Mouse (Mus musculus): ENCODE results near the gene Slc5a4a.

The Slc5a4a gene

GRCm38 (mm10) chr10:76147278-76147677, at the start of gene Slc5a4a:
Gene Slc5a4a (plus strand): TSS chr10:76147451.
- DNase-seq (ENCODE audit: low spot score), result no peak

GRCm38 (mm10) chr10:76110861-76111260, 36.4 kb upstream of the Slc5a4a start, which contains the start of gene Slc5a4b:
Gene Slc5a4b (minus strand): TSS chr10:76110961.
- DNase-seq (ENCODE audit: low spot score), result no peak

- DNase-seq (ENCODE audit: low spot score), result peak; percentile 41
Measured at GRCm38 (mm10) chr10:76117966-76118365, 29.3 kb upstream of the Slc5a4a start.

GRCm38 (mm10) chr10:76118741-76119140, 28.5 kb upstream of the Slc5a4a start:
- no peak for DNase-seq (ENCODE audit: low spot score)

- DNase-seq (ENCODE audit: low spot score), result no peak
Measured at GRCm38 (mm10) chr10:76120124-76120711, 27.0 kb upstream of the Slc5a4a start.

- DNase-seq (ENCODE audit: low spot score), result no peak
Measured at GRCm38 (mm10) chr10:76121495-76121894, 25.8 kb upstream of the Slc5a4a start.

- DNase-seq (ENCODE audit: low spot score), result no peak
Measured at GRCm38 (mm10) chr10:76132506-76132905, 14.7 kb upstream of the Slc5a4a start.

- DNase-seq (ENCODE audit: low spot score), result no peak
Measured at GRCm38 (mm10) chr10:76136318-76136717, 10.9 kb upstream of the Slc5a4a start.

- DNase-seq (ENCODE audit: low spot score), result no peak
Measured at GRCm38 (mm10) chr10:76146846-76147245, 405 bp upstream of the Slc5a4a start.

GRCm38 (mm10) chr10:76155911-76156310, 8.7 kb downstream of the Slc5a4a start:
- no peak for DNase-seq (ENCODE audit: low spot score)

GRCm38 (mm10) chr10:76157528-76157927, 10.3 kb downstream of the Slc5a4a start:
- no peak for DNase-seq (ENCODE audit: low spot score)

- DNase-seq (ENCODE audit: low spot score), result no peak
Measured at GRCm38 (mm10) chr10:76158009-76158408, 10.8 kb downstream of the Slc5a4a start.

GRCm38 (mm10) chr10:76174899-76175298, 27.6 kb downstream of the Slc5a4a start:
- no peak for DNase-seq (ENCODE audit: low spot score)

GRCm38 (mm10) chr10:76185216-76185615, 38.0 kb downstream of the Slc5a4a start:
- DNase-seq (ENCODE audit: low spot score), result no peak

GRCm38 (mm10) chr10:76188010-76188409, 40.8 kb downstream of the Slc5a4a start:
- no peak for DNase-seq (ENCODE audit: low spot score)

- no peak for DNase-seq (ENCODE audit: low spot score)
Measured at GRCm38 (mm10) chr10:76201416-76201815, 54.2 kb downstream of the Slc5a4a start.

- peak; percentile 57 for DNase-seq (ENCODE audit: low spot score)
Measured at GRCm38 (mm10) chr10:76201978-76202377, 54.7 kb downstream of the Slc5a4a start.

- DNase-seq (ENCODE audit: low spot score), result peak; percentile 28
Measured at GRCm38 (mm10) chr10:76203798-76204283, 56.6 kb downstream of the Slc5a4a start.

GRCm38 (mm10) chr10:76207262-76207796, 60.1 kb downstream of the Slc5a4a start:
- no peak for DNase-seq (ENCODE audit: low spot score)

- DNase-seq (ENCODE audit: low spot score), result no peak
Measured at GRCm38 (mm10) chr10:76209241-76209640, 62.0 kb downstream of the Slc5a4a start.

- DNase-seq (ENCODE audit: low spot score), result no peak
Measured at GRCm38 (mm10) chr10:76210806-76211205, 63.6 kb downstream of the Slc5a4a start.

- DNase-seq (ENCODE audit: low spot score), result no peak
Measured at GRCm38 (mm10) chr10:76212121-76212520, 64.9 kb downstream of the Slc5a4a start.

- DNase-seq (ENCODE audit: low spot score), result no peak
Measured at GRCm38 (mm10) chr10:76214161-76214560, 66.9 kb downstream of the Slc5a4a start.

- DNase-seq (ENCODE audit: low spot score), result no peak
Measured at GRCm38 (mm10) chr10:76217056-76217455, 69.8 kb downstream of the Slc5a4a start.

All from lung, postnatal 25 days (tissue).